Mouse (Mus musculus): Measurements from ENCODE around the gene Slc22a7.

DNA sequence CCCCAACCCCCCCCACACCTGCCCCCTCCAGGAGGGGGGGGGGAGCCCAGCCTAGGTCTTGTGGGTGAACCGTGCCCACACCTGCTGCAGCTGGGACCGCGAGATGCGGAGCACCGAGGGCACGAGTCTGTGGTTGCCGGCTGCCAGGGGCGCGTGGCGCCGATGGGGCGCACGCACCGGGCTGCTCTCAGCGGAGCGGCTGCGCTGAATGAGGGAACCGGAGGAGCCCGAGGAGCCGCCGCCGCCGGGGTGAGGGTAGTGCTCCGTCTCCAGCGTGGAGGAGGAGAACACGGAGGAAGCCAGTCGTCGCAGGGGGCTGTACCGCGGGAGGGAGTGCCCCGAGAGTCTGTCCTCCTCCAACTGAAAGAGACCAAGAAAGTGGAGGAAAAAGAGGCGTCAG, 22.4 kb upstream of the Slc22a7 start:
- TF ChIP-seq CTCF (IDR thresholded peaks at IDR 0.05; ENCODE audit: low read depth) (no peak), EP300 (IDR thresholded peaks at IDR 0.05; ENCODE audit: low read depth) (no peak)

Data from liver, postnatal 0 days (tissue).